25 mouse cellular contexts compared by ENCODE assay signal in the genomic region with DNA sequence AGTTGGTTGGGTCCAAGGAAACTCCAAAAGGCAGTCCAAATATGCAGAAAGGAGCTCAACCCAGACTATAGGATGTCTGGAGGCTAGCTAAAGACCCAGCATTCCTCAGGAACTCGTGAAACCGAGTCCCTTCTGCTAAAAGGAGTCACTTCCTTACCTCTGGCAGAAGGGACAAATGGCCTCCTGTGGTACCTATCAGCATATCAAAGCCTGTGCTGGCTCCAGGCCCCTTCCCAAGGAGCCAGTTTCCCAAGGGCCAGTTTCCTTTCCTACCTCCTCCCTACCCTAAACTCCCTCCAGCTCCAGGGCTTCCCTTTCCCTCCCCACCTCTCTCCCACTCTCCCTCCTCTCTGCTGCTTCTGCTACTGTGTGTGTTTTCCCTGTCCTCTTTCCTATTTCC.
"Had no signal": no experiment of that assay in that cellular context is flagged by ENCODE, and none has a peak within 500 bp of the region (broad histone marks: within the 10 kb centered on the region; RNA-seq: fewer than 3 reads in every experiment).

No protein-coding gene starts in this region.

- H3K36me3 ChIP-seq: kidney, embryonic 15.5 days; limb, embryonic 12.5 days; limb, embryonic 15.5 days; midbrain, embryonic 10.5 days; midbrain, embryonic 13.5 days; neural tube, embryonic 13.5 days; stomach, embryonic 15.5 days had no signal

- H3K9ac ChIP-seq: kidney, embryonic 15.5 days; limb, embryonic 12.5 days; limb, embryonic 15.5 days; liver, embryonic 14.5 days; liver, postnatal 0 days; lung, embryonic 14.5 days; midbrain, embryonic 13.5 days; neural tube, embryonic 13.5 days; stomach, embryonic 15.5 days had no signal

- H3K4me1 ChIP-seq: limb, embryonic 12.5 days; limb, embryonic 15.5 days; midbrain, embryonic 13.5 days; stomach, embryonic 15.5 days had no signal

- H3K4me2 ChIP-seq: kidney, embryonic 15.5 days; limb, embryonic 12.5 days; limb, embryonic 15.5 days; liver, embryonic 11.5 days; lung, embryonic 14.5 days; midbrain, embryonic 13.5 days; neural tube, embryonic 13.5 days; stomach, embryonic 15.5 days had no signal

- DNase-seq: kidney, postnatal 10 days; kidney, postnatal 36 days; layer of hippocampus, postnatal 36 days; left cerebral cortex, postnatal 4 days; liver, postnatal 0 days; lung, embryonic 14.5 days; retina, postnatal 1 day; right cerebral cortex, postnatal 25 days; spleen, adult 18-20 months; thymus, adult 2 months; thymus, postnatal 14 days; thymus, postnatal 4 days had no signal

- H3K27me3 ChIP-seq: kidney, embryonic 15.5 days; limb, embryonic 12.5 days; limb, embryonic 15.5 days; midbrain, embryonic 13.5 days; neural tube, embryonic 13.5 days; stomach, embryonic 15.5 days had no signal

- H3K4me3 ChIP-seq: kidney, embryonic 15.5 days; limb, embryonic 12.5 days; limb, embryonic 15.5 days; midbrain, embryonic 10.5 days; midbrain, embryonic 13.5 days; myocyte; neural tube, embryonic 13.5 days; stomach, embryonic 15.5 days had no signal

- ATAC-seq: liver, postnatal 0 days; lung, postnatal 0 days; midbrain, embryonic 13.5 days; midbrain, embryonic 16.5 days had no signal

- H3K9me3 ChIP-seq: limb, embryonic 15.5 days; stomach, embryonic 15.5 days had no signal

- H3K27ac ChIP-seq: kidney, embryonic 15.5 days; limb, embryonic 12.5 days; limb, embryonic 15.5 days; liver, embryonic 14.5 days; macrophage; midbrain, embryonic 13.5 days; neural tube, embryonic 13.5 days; stomach, embryonic 15.5 days had no signal
